Mouse (Mus musculus) lung, embryonic 14.5 days (tissue): ENCODE measurements around the gene Zfp819. TPM values are rescaled to one million over a fixed set of nuclear protein-coding genes. Genes with fewer than 3 reads are reported as not detected.

ENCODE experiments used
- ATAC-seq: fragments of 200-750 bp; cut with Nextera tagmentation; 2 replicates; pipeline ENCODE4 v1.8.0; 2017; ENCODE audit warnings: mild to moderate bottlenecking, moderate TSS enrichment, moderate library complexity; ENCODE audit not compliant: insufficient read depth
- DNase-seq: peaks from one replicate; pipeline ENCODE4 v3.0.0-alpha.2; 2015
- H3K27ac ChIP-seq: fragments of 300-500 bp; sonication (generic); 2 replicates; pipeline ENCODE4 v1.5.1; 2014; ENCODE audit warnings: low read depth, mild to moderate bottlenecking, moderate library complexity
- H3K27me3 ChIP-seq: fragments of 300-500 bp; sonication (generic); 2 replicates; pipeline ENCODE4 v1.6.1; 2014; ENCODE audit warnings: low read length, control low read depth; ENCODE audit not compliant: insufficient read depth
- H3K36me3 ChIP-seq: fragments of 300-500 bp; sonication (generic); 2 replicates; pipeline ENCODE4 v1.6.1; 2014; ENCODE audit warnings: control low read depth; ENCODE audit not compliant: insufficient read depth
- H3K4me1 ChIP-seq: fragments of 300-500 bp; sonication (generic); 2 replicates; pipeline ENCODE4 v1.6.1; 2014; ENCODE audit warnings: antibody characterized with exemption, control low read depth; ENCODE audit not compliant: insufficient read depth
- H3K4me2 ChIP-seq: fragments of 300-500 bp; sonication (generic); 2 replicates; pipeline ENCODE4 v1.6.1; 2014; ENCODE audit warnings: mild to moderate bottlenecking
- H3K4me3 ChIP-seq: fragments of 300-500 bp; sonication (generic); 2 replicates; pipeline ENCODE4 v1.5.1; 2014; ENCODE audit warnings: low read depth, low read length
- H3K9ac ChIP-seq: fragments of 300-500 bp; sonication (generic); 2 replicates; pipeline ENCODE4 v1.6.1; 2014
- H3K9me3 ChIP-seq: fragments of 300-500 bp; sonication (generic); 2 replicates; pipeline ENCODE4 v1.6.1; 2016; ENCODE audit warnings: low read depth, low read length, control low read depth
- CTCF ChIP-seq: IDR thresholded peaks from 2 replicates; pipeline ENCODE4 v1.5.1; 2016; ENCODE audit warnings: antibody characterized with exemption, low read depth
- WGBS: fragments of 180-500 bp; shearing (Covaris S2); extraction: QIAGEN DNeasy Blood & Tissue Kit; methylation state at CpG from one replicate; pipeline ENCODE4 v1.1.7; 2014; 5-methylcytosine and 5-hydroxymethylcytosine counted together
- polyA plus RNA-seq: library from polyadenylated mRNA; unstranded; fragments of >200 nt; fragmentation: Nextera tagmentation; extraction: Ambion mirVana; gene quantifications from 2 replicates; pipeline ENCODE4 v1.2.1, GENCODE M21; 2014

Gene Zfp819
- polyA plus RNA-seq, 1 experiment from 2014 or later = 0.33 TPM

DNA sequence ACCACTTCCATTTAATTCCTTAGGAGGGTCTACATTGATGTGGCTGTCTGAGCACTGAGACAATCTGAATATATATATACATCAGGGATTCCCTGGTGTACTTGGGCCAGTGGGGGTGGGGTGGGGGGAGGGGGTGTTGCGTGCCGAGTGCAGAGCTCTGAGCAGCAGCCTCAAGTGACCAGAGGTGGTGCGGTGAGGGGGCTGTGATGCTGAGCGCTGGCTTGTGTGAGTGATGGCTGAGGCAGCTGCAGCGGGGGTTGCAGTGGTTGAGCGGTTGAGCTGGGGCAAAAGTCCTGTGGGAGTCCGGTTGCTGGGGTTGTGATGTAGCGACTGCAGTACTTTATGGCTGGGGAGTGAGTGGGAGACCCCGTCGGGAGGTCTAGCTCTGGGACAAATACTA, 16.9 kb downstream of the Zfp819 start:
- H3K9ac ChIP-seq = no peak overlapping the region
- DNase-seq (no peak), ATAC-seq (no peak)
- 8% methylated on average over 10 of the region's 10 CpGs for WGBS
- no peak for TF ChIP-seq CTCF
- H3K4me1 ChIP-seq = no peaks in the 10 kb centered on the region
- no peaks in the 10 kb centered on the region for H3K27me3 ChIP-seq
- H3K4me2 ChIP-seq = no peak overlapping the region
- H3K4me3 ChIP-seq = no peak overlapping the region
- no peaks in the 10 kb centered on the region for H3K36me3 ChIP-seq
- H3K9me3 ChIP-seq = no peaks in the 10 kb centered on the region
- H3K27ac ChIP-seq = no peak overlapping the region

DNA sequence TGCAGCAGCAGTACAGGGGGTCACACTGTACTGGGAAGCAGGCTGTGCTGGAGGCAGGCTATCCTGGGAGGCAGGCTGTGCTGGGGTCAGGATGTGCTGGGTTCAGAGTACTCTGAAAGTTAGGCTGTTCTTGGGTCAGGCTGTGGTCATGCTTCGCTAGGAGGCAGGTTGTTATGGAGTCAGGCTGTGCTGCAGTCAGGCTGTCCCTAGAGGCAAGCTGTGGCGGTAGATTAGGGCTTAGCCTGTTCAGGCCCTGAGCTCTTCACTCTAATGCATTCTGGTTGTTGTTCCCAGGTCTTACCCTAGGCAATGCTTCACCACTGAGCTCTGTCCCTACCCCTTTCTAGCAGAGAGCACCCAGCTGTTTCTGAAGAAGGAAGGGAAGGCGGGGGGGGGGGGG, 18.1 kb downstream of the Zfp819 start:
- no peak for TF ChIP-seq CTCF
- 63% methylated on average over 3 of the region's 3 CpGs for WGBS
- Histone ChIP-seq H3K27ac (no peak overlapping the region), H3K36me3 (no peaks in the 10 kb centered on the region), H3K9me3 (no peaks in the 10 kb centered on the region), H3K4me3 (no peak overlapping the region), H3K4me1 (no peaks in the 10 kb centered on the region), H3K4me2 (no peak overlapping the region), H3K9ac (no peak overlapping the region), H3K27me3 (no peaks in the 10 kb centered on the region)
- ATAC-seq (no peak), DNase-seq (no peak)

DNA sequence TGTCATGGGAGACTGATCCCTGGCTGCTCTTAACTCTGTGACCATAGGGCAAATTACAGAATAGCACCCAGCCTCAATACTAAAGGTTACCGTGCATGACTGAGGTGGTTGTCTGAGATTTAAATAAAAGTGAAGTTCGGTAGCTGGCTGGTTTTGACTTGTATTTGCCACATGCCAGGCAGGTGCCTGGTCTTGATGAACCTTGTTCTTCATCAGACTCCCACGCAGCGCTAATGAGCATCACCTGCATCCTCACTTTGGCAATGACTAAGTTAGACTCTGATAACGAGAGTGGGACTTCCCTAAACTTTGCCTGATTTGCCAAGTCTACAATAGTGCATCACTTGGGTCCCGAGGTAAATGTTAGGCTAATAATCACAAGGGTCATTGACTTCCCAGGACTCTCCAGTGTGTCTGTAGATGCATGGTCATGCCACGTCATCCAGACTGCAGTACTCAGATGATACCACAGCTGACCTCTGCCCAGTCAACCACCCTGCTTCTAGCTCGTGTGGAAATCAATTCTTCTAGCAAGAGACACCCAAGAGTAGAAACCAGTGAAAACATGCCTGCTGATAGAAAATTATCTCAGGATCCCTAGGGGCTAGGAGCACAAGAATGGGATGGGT, 18.9 kb downstream of the Zfp819 start:
- no peak overlapping the region for H3K27ac ChIP-seq
- no peak for ATAC-seq
- no peaks in the 10 kb centered on the region for H3K36me3 ChIP-seq
- WGBS = 75% methylated on average over 8 of the region's 8 CpGs
- TF ChIP-seq CTCF = no peak
- DNase-seq = no peak
- no peaks in the 10 kb centered on the region for H3K27me3 ChIP-seq
- no peak overlapping the region for H3K4me2 ChIP-seq
- no peak overlapping the region for H3K9ac ChIP-seq
- no peak overlapping the region for H3K4me3 ChIP-seq
- no peaks in the 10 kb centered on the region for H3K4me1 ChIP-seq
- no peaks in the 10 kb centered on the region for H3K9me3 ChIP-seq

DNA sequence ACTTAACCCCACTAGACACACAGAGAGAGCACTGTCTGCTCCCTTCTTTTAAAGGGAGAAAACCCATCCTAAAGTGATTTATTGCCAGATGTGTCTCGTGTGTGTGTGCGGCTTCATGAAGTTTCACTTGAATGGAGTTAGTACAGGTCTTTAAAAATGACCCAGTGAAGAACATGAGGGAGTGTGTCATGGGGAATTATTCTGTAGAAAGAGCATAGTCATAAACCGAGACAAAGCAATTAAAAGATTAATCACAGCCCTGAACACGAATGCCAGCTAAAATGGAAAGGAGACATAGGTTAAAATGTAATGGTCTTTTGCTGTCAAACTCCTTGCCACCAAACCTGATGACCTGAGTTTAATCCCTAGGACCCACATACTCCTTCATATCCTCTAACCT, 27.0 kb downstream of the Zfp819 start:
- ATAC-seq = no peak
- Histone ChIP-seq H3K4me1 (no peaks in the 10 kb centered on the region), H3K9ac (no peak overlapping the region), H3K36me3 (no peaks in the 10 kb centered on the region), H3K4me2 (no peak overlapping the region), H3K9me3 (no peaks in the 10 kb centered on the region), H3K27ac (no peak overlapping the region), H3K27me3 (no peaks in the 10 kb centered on the region), H3K4me3 (no peak overlapping the region)
- WGBS = 68% methylated on average over 4 of the region's 4 CpGs
- no peak for DNase-seq
- TF ChIP-seq CTCF = no peak

- H3K4me3 ChIP-seq = no peak within 1 kb of the TSS
- no peaks in the 10 kb centered on the region for H3K4me1 ChIP-seq
- no peak within 1 kb of the TSS for H3K9ac ChIP-seq
- no peak for TF ChIP-seq CTCF
- H3K36me3 ChIP-seq = no peaks in the 10 kb centered on the region
- DNase-seq (no peak), ATAC-seq (no peak)
- H3K9me3 ChIP-seq = no peaks in the 10 kb centered on the region
- no peaks in the 10 kb centered on the region for H3K27me3 ChIP-seq
- no peak within 1 kb of the TSS for H3K27ac ChIP-seq
- no peak within 1 kb of the TSS for H3K4me2 ChIP-seq
- WGBS = 54% methylated on average over 6 of the region's 6 CpGs
Measured at GRCm38 (mm10) chr7:43634500-43634899, 27.5 kb downstream of the Zfp819 start, which contains the start of gene Ceacam18. Gene Ceacam18, plus strand, starts transcription at chr7:43634707.

DNA sequence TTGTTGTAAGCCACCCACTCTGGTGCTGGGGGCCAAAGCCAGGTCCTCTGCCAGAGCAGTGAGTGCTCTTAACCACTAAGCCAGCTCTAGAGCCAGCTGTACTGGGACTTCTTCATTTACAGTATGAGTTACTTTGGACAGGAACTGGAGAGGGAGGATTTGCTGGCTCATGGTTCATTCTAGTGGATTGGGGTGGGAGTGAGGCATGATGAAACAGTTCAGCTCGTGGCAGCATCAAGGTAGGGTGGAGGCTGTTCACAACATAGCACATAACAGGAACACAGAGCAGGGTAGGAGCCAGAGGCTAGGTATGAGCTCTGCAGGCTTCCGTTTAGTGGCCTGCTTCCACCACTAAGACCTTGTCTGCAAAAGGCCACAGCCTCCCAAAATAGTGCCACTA, 29.2 kb downstream of the Zfp819 start:
- 61% methylated on average over 2 of the region's 2 CpGs for WGBS
- H3K4me1 ChIP-seq = no peaks in the 10 kb centered on the region
- H3K4me2 ChIP-seq = no peak overlapping the region
- no peaks in the 10 kb centered on the region for H3K9me3 ChIP-seq
- ATAC-seq (no peak), DNase-seq (no peak)
- H3K9ac ChIP-seq = no peak overlapping the region
- H3K27ac ChIP-seq = no peak overlapping the region
- no peak for TF ChIP-seq CTCF
- H3K36me3 ChIP-seq = no peaks in the 10 kb centered on the region
- H3K27me3 ChIP-seq = no peaks in the 10 kb centered on the region
- H3K4me3 ChIP-seq = no peak overlapping the region

DNA sequence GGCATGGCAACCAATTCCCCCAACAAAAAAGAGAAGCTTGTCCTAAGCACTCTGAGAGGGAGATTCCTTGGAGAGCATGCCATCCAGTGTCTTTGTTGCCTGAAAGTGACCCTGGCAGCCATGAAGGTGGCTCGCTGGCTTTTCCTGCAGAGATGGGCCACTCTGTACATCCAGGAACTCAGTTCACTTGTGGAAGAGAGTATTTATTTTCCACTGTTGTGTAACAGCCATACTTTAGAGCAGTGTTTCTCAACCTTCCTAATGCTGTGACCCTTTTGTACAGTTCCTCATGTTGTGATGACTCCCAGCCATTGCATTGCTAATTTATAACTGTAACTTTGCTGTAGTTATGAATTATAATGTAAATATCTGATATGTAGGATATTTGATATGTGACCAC, 30.1 kb downstream of the Zfp819 start:
- WGBS = 83% methylated on average over 1 of the region's 1 CpGs
- DNase-seq = no peak
- Histone ChIP-seq H3K27me3 (no peaks in the 10 kb centered on the region), H3K4me3 (no peak overlapping the region), H3K9me3 (no peaks in the 10 kb centered on the region), H3K4me2 (no peak overlapping the region), H3K9ac (no peak overlapping the region), H3K4me1 (no peaks in the 10 kb centered on the region), H3K27ac (no peak overlapping the region), H3K36me3 (no peaks in the 10 kb centered on the region)
- ATAC-seq = no peak
- no peak for TF ChIP-seq CTCF

- Histone ChIP-seq H3K27me3 (no peaks in the 10 kb centered on the region), H3K27ac (no peak overlapping the region), H3K4me2 (no peak overlapping the region), H3K4me1 (no peaks in the 10 kb centered on the region), H3K9ac (no peak overlapping the region), H3K36me3 (no peaks in the 10 kb centered on the region), H3K4me3 (no peak overlapping the region), H3K9me3 (no peaks in the 10 kb centered on the region)
- ATAC-seq (no peak), DNase-seq (no peak)
- no peak for TF ChIP-seq CTCF
- 71% methylated on average over 5 of the region's 5 CpGs for WGBS
Measured at GRCm38 (mm10) chr7:43642587-43642986, 35.6 kb downstream of the Zfp819 start.
